Mouse (Mus musculus) gastrocnemius, adult 18-20 months (tissue): ENCODE measurements around the gene Scrt2. TPM values are rescaled to one million over a fixed set of nuclear protein-coding genes. Genes with fewer than 3 reads are reported as not detected.
A peak's percentile ranks its signal among the peaks of the same experiment; 100 is the strongest.

Experiments used
- DNase-seq: peaks from one replicate; pipeline ENCODE4 v3.0.0; 2021; ENCODE audit warnings: low spot score
- total RNA-seq, 2 experiments: library from RNA; stranded (reverse); gene quantifications; 2 replicates each; pipeline ENCODE4 v1.2.3; 2021

The Scrt2 gene
- total RNA-seq, 2 experiments from 2014 or later, result not detected

GRCm38 (mm10) chr2:152105318-152106224 is 24.2 kb downstream of the Scrt2 start, which contains the start of gene Srxn1:
Gene Srxn1, plus strand, starts transcription at chr2:152105516.
- peak; percentile 90 for DNase-seq

GRCm38 (mm10) chr2:152106225-152106595 is 24.9 kb downstream of the Scrt2 start:
- no peak for DNase-seq

GRCm38 (mm10) chr2:152106597-152106996 is 25.3 kb downstream of the Scrt2 start:
- no peak for DNase-seq

GRCm38 (mm10) chr2:152108702-152109101 is 27.4 kb downstream of the Scrt2 start:
- no peak for DNase-seq

GRCm38 (mm10) chr2:152109386-152109785 is 28.1 kb downstream of the Scrt2 start:
- no peak for DNase-seq

GRCm38 (mm10) chr2:152111311-152111710 is 30.0 kb downstream of the Scrt2 start:
- no peak for DNase-seq

- DNase-seq, result peak; percentile 91
These were observed 30.6 kb downstream of the Scrt2 start for GRCm38 (mm10) chr2:152111920-152112319.

- no peak for DNase-seq
These were observed 31.2 kb downstream of the Scrt2 start for GRCm38 (mm10) chr2:152112490-152112889.

- DNase-seq, result no peak
These were observed 31.6 kb downstream of the Scrt2 start for GRCm38 (mm10) chr2:152112970-152113369.

- no peak for DNase-seq
These were observed 33.0 kb downstream of the Scrt2 start for GRCm38 (mm10) chr2:152114057-152114975.

- DNase-seq, result no peak
These were observed 36.4 kb downstream of the Scrt2 start for GRCm38 (mm10) chr2:152117694-152118093.

- no peak for DNase-seq
These were observed 38.0 kb downstream of the Scrt2 start for GRCm38 (mm10) chr2:152119228-152119865.

GRCm38 (mm10) chr2:152122896-152123295 is 41.6 kb downstream of the Scrt2 start:
- DNase-seq, result no peak

- no peak for DNase-seq
These were observed 47.3 kb downstream of the Scrt2 start for GRCm38 (mm10) chr2:152128597-152128996.

GRCm38 (mm10) chr2:152129778-152130177 is 48.4 kb downstream of the Scrt2 start:
- DNase-seq, result no peak

- DNase-seq, result no peak
These were observed 50.7 kb downstream of the Scrt2 start for GRCm38 (mm10) chr2:152132016-152132415.

GRCm38 (mm10) chr2:152132691-152133090 is 51.4 kb downstream of the Scrt2 start:
- DNase-seq, result no peak

- DNase-seq, result no peak
These were observed 58.1 kb downstream of the Scrt2 start for GRCm38 (mm10) chr2:152139191-152139987.

GRCm38 (mm10) chr2:152140941-152141340 is 59.6 kb downstream of the Scrt2 start:
- no peak for DNase-seq

- no peak for DNase-seq
These were observed 60.2 kb downstream of the Scrt2 start for GRCm38 (mm10) chr2:152141491-152141890.

- no peak for DNase-seq
These were observed 60.7 kb downstream of the Scrt2 start for GRCm38 (mm10) chr2:152142046-152142445.
